Mouse (Mus musculus) thymus, postnatal 10 days (tissue): ENCODE measurements around the gene Fam163a.

Source experiments
- DNase-seq, 2 experiments: peaks; one replicate each; pipeline ENCODE4 v3.0.0; 2021; ENCODE audit warnings: low spot score in 2 of 2

Gene Fam163a

GRCm38 (mm10) chr1:156028340-156028975 lies 176.4 kb downstream of the Fam163a start:
- DNase-seq, result no peak

GRCm38 (mm10) chr1:156027849-156028248 lies 177.0 kb downstream of the Fam163a start:
- DNase-seq, result no peak
